Mouse (Mus musculus) ES-E14 (cell line): ENCODE measurements around the gene Otud7a.

Experiments
- MAFK ChIP-seq: IDR thresholded peaks from 2 replicates; pipeline ENCODE4 v1.6.1; 2014; ENCODE audit warnings: mild to moderate bottlenecking, low read depth, low read length, inconsistent platforms; ENCODE audit not compliant: insufficient read depth
- ZC3H11A ChIP-seq: IDR thresholded peaks from 2 replicates; pipeline ENCODE4 v1.6.1; 2012; ENCODE audit warnings: low read depth, mild to moderate bottlenecking, inconsistent platforms, low read length, borderline replicate concordance
- ZNF384 ChIP-seq: IDR thresholded peaks from 2 replicates; pipeline ENCODE4 v1.6.1; 2012; ENCODE audit warnings: low read depth, low read length, inconsistent platforms

DNA sequence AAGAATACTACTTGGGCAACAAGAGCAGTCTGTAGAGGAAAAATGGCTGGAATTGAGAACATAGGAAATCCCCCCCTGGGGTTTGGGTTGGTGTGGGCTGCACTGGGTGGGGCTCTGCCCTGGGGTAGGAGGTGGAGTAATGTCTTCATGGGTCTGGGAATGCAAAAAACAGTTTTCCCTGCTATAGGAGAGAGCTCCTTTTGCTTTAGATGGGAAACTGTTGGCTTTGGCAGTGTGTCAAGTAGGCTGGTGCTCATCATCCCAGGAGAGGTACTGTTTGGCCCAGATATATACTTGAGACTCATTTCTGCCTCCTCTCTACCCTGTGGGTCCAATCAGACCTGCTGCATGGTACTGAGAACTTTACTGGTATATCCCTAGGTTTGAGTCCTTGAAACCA lies 66.9 kb downstream of the Otud7a start:
- TF ChIP-seq ZNF384 (no peak), ZC3H11A (no peak), MAFK (no peak)
